ENCODE assay signal across 10 mouse cellular contexts in the genomic region with DNA sequence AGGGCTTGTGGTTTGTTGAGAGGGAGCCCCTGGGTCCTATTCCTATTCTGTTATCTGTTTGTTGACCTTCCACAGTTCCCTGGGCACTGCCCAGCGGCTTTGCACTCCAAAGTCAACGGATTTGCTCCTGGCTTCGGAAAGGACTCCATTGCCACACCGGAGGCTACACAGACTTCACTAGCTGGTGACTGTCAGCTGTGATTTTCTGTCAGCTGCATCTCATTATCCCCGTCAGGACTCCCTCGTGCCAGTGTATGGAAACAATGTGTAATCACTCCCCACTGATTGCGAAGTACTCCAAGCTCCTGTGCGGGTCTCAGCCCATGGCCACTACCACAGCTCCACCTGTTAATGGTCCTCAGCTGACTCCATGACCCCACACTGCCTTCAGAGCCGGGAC.
DNase-seq lines count a peak whose midpoint lies in the region; ATAC-seq and TF ChIP-seq lines count a peak whose summit lies in the region.
"Had no signal": no experiment of that assay in that cellular context is flagged by ENCODE, and none has a peak within 500 bp of the region (broad histone marks: within the 10 kb centered on the region; RNA-seq: fewer than 3 reads in every experiment).

No protein-coding gene starts in this region.

- H3K9ac ChIP-seq in heart, embryonic 14.5 days (ENCODE audit: low read length), result no peak overlapping the region
- H3K9ac ChIP-seq in kidney, embryonic 14.5 days (ENCODE audit: low read depth, low read length), result no peak overlapping the region
- H3K9ac ChIP-seq: liver, embryonic 15.5 days had no signal

- TF ChIP-seq POLR2A in lung, adult 2 months (IDR thresholded peaks at IDR 0.05; ENCODE audit: borderline replicate concordance, extremely low read depth, low read depth, low read length), result no peak

- no peak for TF ChIP-seq CTCF in C2C12 (IDR thresholded peaks at IDR 0.05; ENCODE audit: control insufficient read depth, insufficient read depth, insufficient read length)
- TF ChIP-seq CTCF in lung, adult 2 months (IDR thresholded peaks at IDR 0.05; ENCODE audit: insufficient read depth, low read length), result no peak

- H3K36me3 ChIP-seq in heart, embryonic 14.5 days (ENCODE audit: control insufficient read depth, insufficient read depth, low read length), result no peaks in the 10 kb centered on the region
- no peaks in the 10 kb centered on the region for H3K36me3 ChIP-seq in C2C12 (ENCODE audit: control insufficient read depth, insufficient read depth)
- no peaks in the 10 kb centered on the region for H3K36me3 ChIP-seq in kidney, embryonic 14.5 days (ENCODE audit: control insufficient read depth, insufficient read depth, low read length)
- H3K36me3 ChIP-seq: liver, embryonic 15.5 days had no signal

- H3K4me3 ChIP-seq in heart, embryonic 14.5 days (ENCODE audit: control insufficient read depth in 1 of 2, insufficient read depth in 1 of 2, low read depth in 1 of 2, low read length in 2 of 2), result no peak overlapping the region
- no peak overlapping the region for H3K4me3 ChIP-seq in C2C12 (ENCODE audit: insufficient read depth, poor library complexity, severe bottlenecking)
- no peak overlapping the region for H3K4me3 ChIP-seq in lung, adult 2 months (replicated peaks; ENCODE audit: extremely low read depth, low read depth, low read length)
- no peak overlapping the region for H3K4me3 ChIP-seq in kidney, embryonic 14.5 days (ENCODE audit: low read length)
- H3K4me3 ChIP-seq: liver, embryonic 15.5 days had no signal

- DNase-seq in heart, postnatal 14 days, result no peak
- DNase-seq in embryo, embryonic 9.5 days (ENCODE audit: extremely low spot score), result peak; percentile 4
- DNase-seq in lung, adult 2 months, result peak; percentile 5
- DNase-seq in cerebellum, postnatal 4 days (ENCODE audit: low spot score in 2 of 2), result no peak
- no peak for DNase-seq in frontal cortex, postnatal 25 days (ENCODE audit: low spot score in 2 of 2)
- DNase-seq: adrenal gland, postnatal 10 days had no signal

- no peak for ATAC-seq in heart, embryonic 14.5 days (ENCODE audit: insufficient number of reproducible peaks, insufficient read depth, low FRiP score, low read depth)
- no peak for ATAC-seq in kidney, embryonic 14.5 days (ENCODE audit: low FRiP score, low TSS enrichment)

- H3K4me1 ChIP-seq in heart, embryonic 14.5 days (ENCODE audit: control insufficient read depth in 2 of 2, insufficient read depth in 2 of 2, low read length in 2 of 2), result 0 out of 4 replicates have a peak, but pooled peaks cover 0 to 3% of the 10 kb centered on the region in 2 experiments
- no peaks in the 10 kb centered on the region for H3K4me1 ChIP-seq in lung, adult 2 months (ENCODE audit: control insufficient read depth, insufficient read depth, low read length)
- H3K4me1 ChIP-seq in kidney, embryonic 14.5 days (ENCODE audit: control insufficient read depth, insufficient read depth, low read length), result no peaks in the 10 kb centered on the region
- H3K4me1 ChIP-seq: liver, embryonic 15.5 days had no signal

- intact Hi-C loops in heart, postnatal 14 days (cut with DNase I), result no loop called here

- no peak overlapping the region for H3K27ac ChIP-seq in heart, embryonic 14.5 days (replicated peaks in 1 of 2; ENCODE audit: control insufficient read depth in 1 of 2, insufficient read depth in 1 of 2, low read depth in 2 of 2, low read length in 2 of 2)
- no peak overlapping the region for H3K27ac ChIP-seq in kidney, embryonic 14.5 days (ENCODE audit: low read depth, low read length)
- H3K27ac ChIP-seq: liver, embryonic 15.5 days had no signal

- no peaks in the 10 kb centered on the region for H3K79me2 ChIP-seq in C2C12 (ENCODE audit: control insufficient read depth, insufficient read depth)

- no peaks in the 10 kb centered on the region for H3K79me3 ChIP-seq in C2C12 (ENCODE audit: low read depth)

- H3K27me3 ChIP-seq in heart, embryonic 14.5 days (ENCODE audit: control insufficient read depth, insufficient read depth, low read length), result no peaks in the 10 kb centered on the region
- no peaks in the 10 kb centered on the region for H3K27me3 ChIP-seq in C2C12 (ENCODE audit: control insufficient read depth, insufficient read depth, insufficient read length)
- H3K27me3 ChIP-seq in kidney, embryonic 14.5 days (ENCODE audit: control insufficient read depth, insufficient read depth, low read length), result no peaks in the 10 kb centered on the region
- H3K27me3 ChIP-seq: liver, embryonic 15.5 days had no signal

- no peaks in the 10 kb centered on the region for H3K9me3 ChIP-seq in heart, embryonic 14.5 days (ENCODE audit: control insufficient read depth, low read length)
- H3K9me3 ChIP-seq in kidney, embryonic 14.5 days (ENCODE audit: control insufficient read depth, low read length), result no peaks in the 10 kb centered on the region
- H3K9me3 ChIP-seq: liver, embryonic 15.5 days had no signal

- no peak overlapping the region for H3ac ChIP-seq in C2C12 (ENCODE audit: control insufficient read depth, insufficient read length, low read depth)

- peak overlapping the region; percentile 29 for H3K4me2 ChIP-seq in heart, embryonic 14.5 days (ENCODE audit: low read length)
- no peak overlapping the region for H3K4me2 ChIP-seq in kidney, embryonic 14.5 days (replicated peaks; ENCODE audit: low read depth, low read length)
- H3K4me2 ChIP-seq: liver, embryonic 15.5 days had no signal

- WGBS in heart, embryonic 14.5 days, result 25% methylated on average over 9 of the region's 9 CpGs
- WGBS in lung, adult 2 months, result 48% methylated on average over 9 of the region's 9 CpGs
- WGBS in kidney, embryonic 14.5 days, result 70% methylated on average over 9 of the region's 9 CpGs

TF ChIP-seq in C2C12, 6 proteins besides CTCF, POLR2A, EP300 and RAD21:
- no peak for TF ChIP-seq USF1 (IDR thresholded peaks at IDR 0.05; ENCODE audit: low read depth)
- no peak for TF ChIP-seq FOSL1 (IDR thresholded peaks at IDR 0.05; ENCODE audit: insufficient read depth, low read length, poor library complexity, severe bottlenecking)
- TF ChIP-seq MYOG (IDR thresholded peaks at IDR 0.05; ENCODE audit: control insufficient read depth, extremely low read depth, insufficient read length), result no peak
- TF ChIP-seq MAX (IDR thresholded peaks at IDR 0.05), result no peak
- TF ChIP-seq CEBPB (IDR thresholded peaks at IDR 0.05; ENCODE audit: low read depth), result peak; percentile 23
- peak; percentile 74 for TF ChIP-seq MYOD1 (IDR thresholded peaks at IDR 0.05; ENCODE audit: control insufficient read depth, insufficient read length, low read depth)

Comparison
In these comparisons a context has a peak if more than half of its experiments do, and no peak if none do; other contexts are left out.
1. DNase-seq: peak in embryo, embryonic 9.5 days (single experiment) and lung, adult 2 months (single experiment); none in heart, postnatal 14 days (0 of 2), cerebellum, postnatal 4 days (0 of 2) and frontal cortex, postnatal 25 days (0 of 2).